Mouse (Mus musculus) kidney, postnatal 0 days (tissue): ENCODE data around the gene Irgc1. TPM values are rescaled to one million over a fixed set of nuclear protein-coding genes. Genes with fewer than 3 reads are reported as not detected.

Source experiments
- ATAC-seq: fragments of 200-750 bp; cut with Nextera tagmentation; replicated peaks from 2 replicates; pipeline ENCODE4 v1.8.0; 2017; ENCODE audit warnings: low read depth, moderate number of reproducible peaks, moderate TSS enrichment, moderate library complexity; ENCODE audit not compliant: low FRiP score
- DNase-seq: peaks from one replicate; pipeline ENCODE4 v3.0.0-alpha.2; 2016; ENCODE audit warnings: low spot score
- H3K27ac ChIP-seq: fragments of 300-500 bp; sonication (generic); 2 replicates; pipeline ENCODE4 v1.5.1; 2014; ENCODE audit warnings: mild to moderate bottlenecking
- H3K27me3 ChIP-seq: fragments of 300-500 bp; sonication (generic); 2 replicates; pipeline ENCODE4 v1.6.1; 2014; ENCODE audit warnings: low read length, mixed read lengths; ENCODE audit not compliant: insufficient read depth
- H3K36me3 ChIP-seq: fragments of 300-500 bp; sonication (generic); 2 replicates; pipeline ENCODE4 v1.6.1; 2014; ENCODE audit warnings: low read length, mixed read lengths; ENCODE audit not compliant: insufficient read depth
- H3K4me1 ChIP-seq: fragments of 300-500 bp; sonication (generic); replicated peaks from 2 replicates; pipeline ENCODE4 v1.6.1; 2014; ENCODE audit warnings: antibody characterized with exemption, low read length, mixed read lengths; ENCODE audit not compliant: insufficient read depth
- H3K4me2 ChIP-seq: fragments of 300-500 bp; sonication (generic); 2 replicates; pipeline ENCODE4 v1.6.1; 2014; ENCODE audit warnings: mild to moderate bottlenecking, low read length, moderate library complexity, mixed read lengths
- H3K4me3 ChIP-seq: fragments of 300-500 bp; sonication (generic); replicated peaks from 2 replicates; pipeline ENCODE4 v1.5.1; 2014; ENCODE audit warnings: low read depth, low read length
- H3K9ac ChIP-seq: fragments of 300-500 bp; sonication (generic); 2 replicates; pipeline ENCODE4 v1.6.1; 2014; ENCODE audit warnings: low read depth, low read length
- H3K9me3 ChIP-seq: fragments of 300-500 bp; sonication (generic); replicated peaks from 2 replicates; pipeline ENCODE4 v1.6.1; 2016; ENCODE audit warnings: low read length, inconsistent platforms, mixed read lengths
- CTCF ChIP-seq: IDR thresholded peaks from 2 replicates; pipeline ENCODE4 v1.5.1; 2016; ENCODE audit warnings: antibody characterized with exemption, low read depth, mild to moderate bottlenecking, moderate library complexity
- WGBS: fragments of 180-500 bp; shearing (Covaris S2); extraction: QIAGEN DNeasy Blood & Tissue Kit; methylation state at CpG from one replicate; pipeline ENCODE4 v1.1.7; 2014; 5-methylcytosine and 5-hydroxymethylcytosine counted together
- polyA plus RNA-seq: library from polyadenylated mRNA; unstranded; fragments of >200 nt; fragmentation: Nextera tagmentation; extraction: Ambion mirVana; gene quantifications from 2 replicates; pipeline ENCODE4 v1.2.1, GENCODE M21; 2015

Gene Irgc1
- polyA plus RNA-seq, 1 experiment from 2014 or later, result not detected

GRCm38 (mm10) chr7:24413630-24414029 is 38.5 kb downstream of the Irgc1 start:
- Histone ChIP-seq H3K4me2 (no peak overlapping the region), H3K36me3 (0 out of 2 replicates have a peak, but pooled peaks cover 3% of the 10 kb centered on the region), H3K4me1 (no peaks in the 10 kb centered on the region; the same call in 1 of the 2 replicates), H3K9ac (no peak overlapping the region), H3K27me3 (no peaks in the 10 kb centered on the region), H3K4me3 (no peak overlapping the region), H3K9me3 (no peaks in the 10 kb centered on the region), H3K27ac (no peak overlapping the region)
- no peak for TF ChIP-seq CTCF
- DNase-seq (no peak), ATAC-seq (no peak)
- WGBS, result 84% methylated on average over 3 of the region's 3 CpGs

- Histone ChIP-seq H3K4me3 (no peak overlapping the region), H3K36me3 (peaks cover 3% of the 10 kb centered on the region; the same call in 1 of the 2 replicates), H3K4me2 (no peak overlapping the region), H3K4me1 (no peaks in the 10 kb centered on the region; the same call in 1 of the 2 replicates), H3K27me3 (no peaks in the 10 kb centered on the region), H3K9me3 (no peaks in the 10 kb centered on the region), H3K9ac (no peak overlapping the region), H3K27ac (no peak overlapping the region)
- TF ChIP-seq CTCF, result no peak
- DNase-seq (no peak), ATAC-seq (no peak)
- WGBS, result 69% methylated on average over 3 of the region's 3 CpGs
These were observed 41.3 kb downstream of the Irgc1 start for GRCm38 (mm10) chr7:24410831-24411230.

GRCm38 (mm10) chr7:24410123-24410522 is 42.0 kb downstream of the Irgc1 start:
- Histone ChIP-seq H3K4me1 (no peaks in the 10 kb centered on the region; the same call in 1 of the 2 replicates), H3K27me3 (no peaks in the 10 kb centered on the region), H3K9me3 (no peaks in the 10 kb centered on the region), H3K9ac (no peak overlapping the region), H3K4me3 (no peak overlapping the region), H3K36me3 (peaks cover 8% of the 10 kb centered on the region), H3K4me2 (no peak overlapping the region), H3K27ac (peak overlapping the region; percentile 8; the same call in 1 of the 2 replicates)
- no peak for DNase-seq
- no peak for TF ChIP-seq CTCF
- 66% methylated on average over 6 of the region's 6 CpGs for WGBS
- no peak for ATAC-seq

GRCm38 (mm10) chr7:24408186-24408585 is 43.9 kb downstream of the Irgc1 start:
- H3K27me3 ChIP-seq, result no peaks in the 10 kb centered on the region
- no peak for TF ChIP-seq CTCF
- no peaks in the 10 kb centered on the region for H3K9me3 ChIP-seq
- ATAC-seq (no peak), DNase-seq (no peak)
- H3K4me2 ChIP-seq, result no peak overlapping the region
- H3K4me3 ChIP-seq, result no peak overlapping the region
- H3K4me1 ChIP-seq, result no peaks in the 10 kb centered on the region; the same call in 1 of the 2 replicates
- H3K27ac ChIP-seq, result no peak overlapping the region
- H3K36me3 ChIP-seq, result peaks cover 8% of the 10 kb centered on the region
- no peak overlapping the region for H3K9ac ChIP-seq
- 74% methylated on average over 9 of the region's 9 CpGs for WGBS

GRCm38 (mm10) chr7:24406528-24407344 is 45.4 kb downstream of the Irgc1 start:
- ATAC-seq, result peak; percentile 72
- H3K9ac ChIP-seq, result no peak overlapping the region
- no peaks in the 10 kb centered on the region for H3K27me3 ChIP-seq
- H3K4me1 ChIP-seq, result no peaks in the 10 kb centered on the region; the same call in 1 of the 2 replicates
- peaks cover 8% of the 10 kb centered on the region for H3K36me3 ChIP-seq
- no peak overlapping the region; the same call in 1 of the 2 replicates for H3K27ac ChIP-seq
- WGBS, result 43% methylated on average over 5 of the region's 5 CpGs
- no peak overlapping the region for H3K4me2 ChIP-seq
- H3K9me3 ChIP-seq, result no peaks in the 10 kb centered on the region
- no peak overlapping the region for H3K4me3 ChIP-seq
- peak; percentile 93 for DNase-seq
- peak; percentile 86 for TF ChIP-seq CTCF

GRCm38 (mm10) chr7:24405649-24406048 is 46.4 kb downstream of the Irgc1 start:
- no peak for TF ChIP-seq CTCF
- 90% methylated on average over 13 of the region's 13 CpGs for WGBS
- Histone ChIP-seq H3K27me3 (no peaks in the 10 kb centered on the region), H3K4me3 (no peak overlapping the region), H3K27ac (no peak overlapping the region), H3K4me2 (no peak overlapping the region), H3K9me3 (no peaks in the 10 kb centered on the region), H3K36me3 (peaks cover 8% of the 10 kb centered on the region), H3K4me1 (no peaks in the 10 kb centered on the region; the same call in 1 of the 2 replicates), H3K9ac (no peak overlapping the region)
- ATAC-seq, result no peak
- DNase-seq, result no peak
